Mouse (Mus musculus) embryonic facial prominence, embryonic 13.5 days (tissue): ENCODE measurements around the gene Ttll8. TPM values are rescaled to one million over a fixed set of nuclear protein-coding genes. Genes with fewer than 3 reads are reported as not detected.

Experiments
- ATAC-seq: fragments of 200-750 bp; cut with Nextera tagmentation; 2 replicates; pipeline ENCODE4 v1.8.0; 2017; ENCODE audit warnings: low read depth; ENCODE audit not compliant: insufficient number of reproducible peaks, insufficient read depth, low FRiP score, low TSS enrichment
- H3K27ac ChIP-seq: fragments of 300-500 bp; sonication (generic); 2 replicates; pipeline ENCODE4 v1.5.1; 2015; ENCODE audit warnings: moderate library complexity, mild to moderate bottlenecking, inconsistent platforms
- H3K27me3 ChIP-seq: fragments of 300-500 bp; sonication (generic); 2 replicates; pipeline ENCODE4 v1.6.1; 2015; ENCODE audit warnings: mild to moderate bottlenecking, inconsistent platforms
- H3K36me3 ChIP-seq: fragments of 300-500 bp; sonication (generic); 2 replicates; pipeline ENCODE4 v1.6.1; 2015; ENCODE audit warnings: mild to moderate bottlenecking, inconsistent platforms
- H3K4me1 ChIP-seq: fragments of 300-500 bp; sonication (generic); 2 replicates; pipeline ENCODE4 v1.6.1; 2015; ENCODE audit warnings: inconsistent platforms
- H3K4me2 ChIP-seq: fragments of 300-500 bp; sonication (generic); 2 replicates; pipeline ENCODE4 v1.6.1; 2015; ENCODE audit warnings: moderate library complexity, mild to moderate bottlenecking, inconsistent platforms
- H3K4me3 ChIP-seq: fragments of 300-500 bp; sonication (generic); 2 replicates; pipeline ENCODE4 v1.5.1; 2015; ENCODE audit warnings: mild to moderate bottlenecking, inconsistent platforms
- H3K9ac ChIP-seq: fragments of 300-500 bp; sonication (generic); 2 replicates; pipeline ENCODE4 v1.6.1; 2015; ENCODE audit warnings: mild to moderate bottlenecking, inconsistent platforms
- H3K9me3 ChIP-seq: fragments of 300-500 bp; sonication (generic); 2 replicates; pipeline ENCODE4 v1.6.1; 2016; ENCODE audit warnings: inconsistent platforms
- WGBS: fragments of 180-500 bp; shearing (Covaris S2); methylation state at CpG from one replicate; pipeline ENCODE4 v1.1.7; 2015; ENCODE audit warnings: mixed read lengths; 5-methylcytosine and 5-hydroxymethylcytosine counted together
- polyA plus RNA-seq: library from polyadenylated mRNA; unstranded; fragments of >200 nt; fragmentation: Nextera tagmentation; extraction: Ambion mirVana; gene quantifications from 2 replicates; pipeline ENCODE4 v1.2.1, GENCODE M21; 2015

The Ttll8 gene
- polyA plus RNA-seq, 1 experiment from 2014 or later, result not detected

- Histone ChIP-seq H3K4me2 (no peak overlapping the region), H3K36me3 (no peaks in the 10 kb centered on the region), H3K9me3 (no peaks in the 10 kb centered on the region), H3K27me3 (peaks cover 8% of the 10 kb centered on the region; the same call in 1 of the 2 replicates), H3K4me3 (no peak overlapping the region), H3K4me1 (peaks cover 10% of the 10 kb centered on the region; the same call in 1 of the 2 replicates), H3K9ac (no peak overlapping the region), H3K27ac (no peak overlapping the region)
- WGBS, result 79% methylated on average over 10 of the region's 10 CpGs
- no peak for ATAC-seq
Measured at GRCm38 (mm10) chr15:88877021-88877400, 77.2 kb downstream of the Ttll8 start.

- ATAC-seq, result no peak
- Histone ChIP-seq H3K36me3 (no peaks in the 10 kb centered on the region), H3K9ac (no peak overlapping the region), H3K27ac (no peak overlapping the region), H3K4me1 (peaks cover 10% of the 10 kb centered on the region; the same call in 1 of the 2 replicates), H3K9me3 (no peaks in the 10 kb centered on the region), H3K4me3 (no peak overlapping the region; the same call in 1 of the 2 replicates), H3K4me2 (peak overlapping the region; percentile 49), H3K27me3 (peaks cover 8% of the 10 kb centered on the region; the same call in 1 of the 2 replicates)
- 9% methylated on average over 28 of the region's 28 CpGs for WGBS
Measured at GRCm38 (mm10) chr15:88876155-88877020, 77.8 kb downstream of the Ttll8 start.

GRCm38 (mm10) chr15:88875625-88876081 is 78.6 kb downstream of the Ttll8 start:
- Histone ChIP-seq H3K4me1 (peaks cover 10% of the 10 kb centered on the region; the same call in 1 of the 2 replicates), H3K9me3 (no peaks in the 10 kb centered on the region), H3K4me3 (no peak overlapping the region), H3K27me3 (peaks cover 8% of the 10 kb centered on the region; the same call in 1 of the 2 replicates), H3K4me2 (peak overlapping the region; percentile 49; the same call in 1 of the 2 replicates), H3K36me3 (no peaks in the 10 kb centered on the region), H3K9ac (no peak overlapping the region), H3K27ac (no peak overlapping the region)
- no peak for ATAC-seq
- 26% methylated on average over 10 of the region's 10 CpGs for WGBS

GRCm38 (mm10) chr15:88874477-88874876 is 79.7 kb downstream of the Ttll8 start:
- Histone ChIP-seq H3K36me3 (no peaks in the 10 kb centered on the region), H3K9ac (no peak overlapping the region), H3K4me2 (no peak overlapping the region), H3K9me3 (no peaks in the 10 kb centered on the region), H3K4me1 (peaks cover 10% of the 10 kb centered on the region; the same call in 1 of the 2 replicates), H3K27me3 (peaks cover 8% of the 10 kb centered on the region; the same call in 1 of the 2 replicates), H3K27ac (no peak overlapping the region), H3K4me3 (no peak overlapping the region)
- 92% methylated on average over 6 of the region's 6 CpGs for WGBS
- no peak for ATAC-seq

GRCm38 (mm10) chr15:88874061-88874460 is 80.2 kb downstream of the Ttll8 start:
- no peak for ATAC-seq
- Histone ChIP-seq H3K4me3 (no peak overlapping the region), H3K27me3 (peaks cover 8% of the 10 kb centered on the region; the same call in 1 of the 2 replicates), H3K36me3 (no peaks in the 10 kb centered on the region), H3K4me2 (no peak overlapping the region), H3K9me3 (no peaks in the 10 kb centered on the region), H3K27ac (no peak overlapping the region), H3K9ac (no peak overlapping the region), H3K4me1 (peaks cover 10% of the 10 kb centered on the region; the same call in 1 of the 2 replicates)
- WGBS, result 87% methylated on average over 3 of the region's 3 CpGs

- Histone ChIP-seq H3K36me3 (peaks cover 20% of the 10 kb centered on the region), H3K4me1 (peaks cover 23% of the 10 kb centered on the region), H3K27ac (no peak overlapping the region), H3K4me3 (no peak overlapping the region), H3K4me2 (no peak overlapping the region), H3K27me3 (peaks cover 4% of the 10 kb centered on the region; the same call in 1 of the 2 replicates), H3K9ac (no peak overlapping the region), H3K9me3 (no peaks in the 10 kb centered on the region)
- 68% methylated on average over 5 of the region's 5 CpGs for WGBS
- no peak for ATAC-seq
Measured at GRCm38 (mm10) chr15:88870418-88871185, 83.6 kb downstream of the Ttll8 start.

GRCm38 (mm10) chr15:88868024-88868742 is 86.0 kb downstream of the Ttll8 start:
- 71% methylated on average over 6 of the region's 6 CpGs for WGBS
- Histone ChIP-seq H3K4me2 (no peak overlapping the region), H3K36me3 (peaks cover 34% of the 10 kb centered on the region), H3K9me3 (no peaks in the 10 kb centered on the region), H3K4me3 (no peak overlapping the region), H3K4me1 (peaks cover 41% of the 10 kb centered on the region), H3K27ac (peak overlapping the region; percentile 55; the same call in 1 of the 2 replicates), H3K27me3 (no peaks in the 10 kb centered on the region), H3K9ac (no peak overlapping the region)
- ATAC-seq, result no peak

- Histone ChIP-seq H3K9me3 (no peaks in the 10 kb centered on the region), H3K36me3 (peaks cover 34% of the 10 kb centered on the region), H3K27me3 (no peaks in the 10 kb centered on the region), H3K27ac (peak overlapping the region; percentile 55; the same call in 1 of the 2 replicates), H3K4me2 (no peak overlapping the region), H3K4me1 (peaks cover 43% of the 10 kb centered on the region), H3K4me3 (no peak overlapping the region), H3K9ac (no peak overlapping the region)
- 14% methylated on average over 5 of the region's 5 CpGs for WGBS
- ATAC-seq, result no peak
Measured at GRCm38 (mm10) chr15:88867368-88868023, 86.7 kb downstream of the Ttll8 start.

GRCm38 (mm10) chr15:88866934-88867356 is 87.3 kb downstream of the Ttll8 start:
- WGBS, result 45% methylated on average over 7 of the region's 7 CpGs
- H3K9ac ChIP-seq, result 0 out of 2 replicates have a peak overlapping the region, but pooled peaks have one; percentile 16
- H3K36me3 ChIP-seq, result peaks cover 34% of the 10 kb centered on the region
- no peaks in the 10 kb centered on the region for H3K27me3 ChIP-seq
- peak overlapping the region; percentile 55; the same call in 1 of the 2 replicates for H3K27ac ChIP-seq
- no peak overlapping the region for H3K4me3 ChIP-seq
- ATAC-seq, result no peak
- no peaks in the 10 kb centered on the region for H3K9me3 ChIP-seq
- no peak overlapping the region for H3K4me2 ChIP-seq
- peaks cover 43% of the 10 kb centered on the region for H3K4me1 ChIP-seq

GRCm38 (mm10) chr15:88865888-88866695 is 88.1 kb downstream of the Ttll8 start:
- H3K36me3 ChIP-seq, result peaks cover 34% of the 10 kb centered on the region
- H3K4me2 ChIP-seq, result no peak overlapping the region
- H3K4me3 ChIP-seq, result no peak overlapping the region
- no peaks in the 10 kb centered on the region for H3K27me3 ChIP-seq
- peaks cover 50% of the 10 kb centered on the region for H3K4me1 ChIP-seq
- WGBS, result 73% methylated on average over 4 of the region's 4 CpGs
- H3K9me3 ChIP-seq, result no peaks in the 10 kb centered on the region
- H3K9ac ChIP-seq, result 0 out of 2 replicates have a peak overlapping the region, but pooled peaks have one; percentile 16
- ATAC-seq, result no peak
- H3K27ac ChIP-seq, result no peak overlapping the region
